Mouse (Mus musculus): ENCODE measurements at regions not wholly inside any gene's neighbourhood (a gene's known extent, or its start where the extent isn't known, plus 50 kb on each side); places are given as distances from the start of the nearest gene placed in this dataset.

DNA sequence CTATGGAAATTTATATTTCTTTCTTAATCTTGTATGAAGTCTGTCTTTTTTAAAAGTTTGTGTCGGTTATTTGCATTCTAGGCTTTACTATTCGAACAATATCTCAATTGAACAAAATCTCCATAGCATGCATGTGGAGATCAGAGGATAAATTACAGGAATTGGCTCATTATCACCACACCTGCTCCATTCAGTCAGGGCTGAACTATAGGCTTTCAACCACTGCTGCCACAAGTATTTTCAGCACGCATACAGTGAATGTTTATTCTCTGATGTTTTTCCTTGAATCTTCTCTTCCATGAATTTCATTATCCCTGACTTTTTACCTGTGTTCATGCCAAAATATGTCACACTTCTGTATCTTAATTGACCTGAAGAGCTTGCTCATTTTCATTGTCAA, 207.2 kb downstream of the Etv1 start:
- Histone ChIP-seq H3K4me1 (ENCODE audit: control insufficient read depth, insufficient read depth, low read depth, low read length) (no peaks in the 10 kb centered on the region), H3K27ac (ENCODE audit: low read depth, low read length) (no peak overlapping the region), H3K4me3 (ENCODE audit: low read length) (no peak overlapping the region), H3K9me3 (ENCODE audit: control insufficient read depth, low read length) (no peaks in the 10 kb centered on the region), H3K4me2 (ENCODE audit: low read length) (no peak overlapping the region), H3K27me3 (replicated peaks; ENCODE audit: control insufficient read depth, insufficient read depth, low read length) (no peaks in the 10 kb centered on the region), H3K9ac (ENCODE audit: low read depth, low read length) (no peak overlapping the region), H3K36me3 (ENCODE audit: control insufficient read depth, insufficient read depth, low read length) (no peaks in the 10 kb centered on the region)
- ATAC-seq = no peak
- 82% methylated on average over 3 of the region's 3 CpGs for WGBS

DNA sequence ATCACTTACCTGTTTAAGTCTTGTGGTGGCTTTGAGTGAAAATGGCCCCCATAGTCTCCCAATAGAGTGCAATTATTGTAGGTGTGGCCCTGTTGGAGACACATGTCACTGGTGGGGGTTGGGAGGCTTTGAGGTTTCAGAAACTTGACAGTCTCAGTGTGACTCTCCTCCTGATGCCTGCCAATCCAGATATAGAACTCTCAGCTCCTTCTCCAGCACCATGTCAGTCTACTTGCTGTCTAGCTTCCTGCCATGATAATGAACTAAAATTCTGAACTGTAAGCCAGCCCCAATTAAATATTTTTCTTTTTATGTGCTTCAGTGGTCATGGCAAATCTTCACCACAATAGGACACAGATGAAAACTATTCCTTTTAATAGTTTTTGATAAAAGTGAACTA, 208.1 kb downstream of the Etv1 start:
- no peaks in the 10 kb centered on the region for H3K36me3 ChIP-seq (ENCODE audit: control insufficient read depth, insufficient read depth, low read length)
- no peak overlapping the region for H3K27ac ChIP-seq (ENCODE audit: low read depth, low read length)
- H3K27me3 ChIP-seq (replicated peaks; ENCODE audit: control insufficient read depth, insufficient read depth, low read length) = no peaks in the 10 kb centered on the region
- H3K4me1 ChIP-seq (ENCODE audit: control insufficient read depth, insufficient read depth, low read depth, low read length) = no peaks in the 10 kb centered on the region
- no peak overlapping the region for H3K9ac ChIP-seq (ENCODE audit: low read depth, low read length)
- no peak overlapping the region for H3K4me2 ChIP-seq (ENCODE audit: low read length)
- no peak for ATAC-seq
- no peak overlapping the region for H3K4me3 ChIP-seq (ENCODE audit: low read length)
- no peaks in the 10 kb centered on the region for H3K9me3 ChIP-seq (ENCODE audit: control insufficient read depth, low read length)

DNA sequence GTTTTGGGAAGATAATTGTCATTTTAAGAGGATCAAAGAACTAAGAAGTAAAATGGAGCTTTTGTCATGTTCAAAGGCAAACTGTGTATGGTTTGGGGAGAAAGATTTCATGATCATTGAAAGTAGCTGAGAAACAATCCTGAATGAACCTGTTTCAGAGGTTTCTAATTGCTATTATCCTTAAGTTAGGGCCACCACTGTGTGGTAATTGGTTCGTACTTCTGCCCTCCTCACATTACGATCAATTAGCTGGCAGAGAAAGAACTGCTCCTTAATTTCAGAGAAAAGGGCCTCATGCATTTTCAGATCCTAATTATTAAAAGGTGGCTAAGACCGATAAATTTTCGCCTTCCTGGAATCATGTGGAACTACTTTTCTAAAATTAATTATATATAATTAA, 208.6 kb downstream of the Etv1 start:
- Histone ChIP-seq H3K9ac (ENCODE audit: low read depth, low read length) (no peak overlapping the region), H3K4me3 (ENCODE audit: low read length) (no peak overlapping the region), H3K27ac (ENCODE audit: low read depth, low read length) (no peak overlapping the region), H3K27me3 (replicated peaks; ENCODE audit: control insufficient read depth, insufficient read depth, low read length) (no peaks in the 10 kb centered on the region), H3K4me1 (ENCODE audit: control insufficient read depth, insufficient read depth, low read depth, low read length) (no peaks in the 10 kb centered on the region), H3K4me2 (ENCODE audit: low read length) (no peak overlapping the region), H3K36me3 (ENCODE audit: control insufficient read depth, insufficient read depth, low read length) (no peaks in the 10 kb centered on the region), H3K9me3 (ENCODE audit: control insufficient read depth, low read length) (no peaks in the 10 kb centered on the region)
- no peak for ATAC-seq
- 77% methylated on average over 4 of the region's 4 CpGs for WGBS

DNA sequence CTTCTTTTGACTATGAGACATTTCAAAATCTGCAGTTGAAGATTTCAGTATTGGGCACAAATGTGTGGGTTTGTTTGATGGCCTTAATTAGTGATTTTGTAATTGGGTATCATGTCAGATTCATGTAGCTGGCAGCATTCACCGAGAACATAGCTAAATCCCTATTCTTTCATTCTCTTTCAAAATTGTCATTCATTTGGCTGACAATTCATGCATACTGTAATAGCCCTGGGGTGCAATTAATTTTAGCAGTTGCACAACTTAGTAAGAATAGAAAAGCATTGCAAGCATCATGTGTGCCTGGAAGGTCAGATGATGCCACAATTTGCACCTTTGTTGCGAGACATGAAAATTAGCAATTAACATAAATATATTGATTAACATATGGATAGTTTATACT, 248.0 kb downstream of the Etv1 start:
- no peak overlapping the region for H3K9ac ChIP-seq (ENCODE audit: low read depth, low read length)
- H3K36me3 ChIP-seq (ENCODE audit: control insufficient read depth, insufficient read depth, low read length) = no peaks in the 10 kb centered on the region
- 42% methylated on average over 2 of the region's 2 CpGs for WGBS
- no peak for ATAC-seq
- no peak overlapping the region for H3K4me3 ChIP-seq (ENCODE audit: low read length)
- H3K9me3 ChIP-seq (ENCODE audit: control insufficient read depth, low read length) = no peaks in the 10 kb centered on the region
- no peak overlapping the region for H3K27ac ChIP-seq (ENCODE audit: low read depth, low read length)
- no peak overlapping the region for H3K4me2 ChIP-seq (ENCODE audit: low read length)
- no peaks in the 10 kb centered on the region for H3K4me1 ChIP-seq (ENCODE audit: control insufficient read depth, insufficient read depth, low read depth, low read length)
- H3K27me3 ChIP-seq (replicated peaks; ENCODE audit: control insufficient read depth, insufficient read depth, low read length) = no peaks in the 10 kb centered on the region

DNA sequence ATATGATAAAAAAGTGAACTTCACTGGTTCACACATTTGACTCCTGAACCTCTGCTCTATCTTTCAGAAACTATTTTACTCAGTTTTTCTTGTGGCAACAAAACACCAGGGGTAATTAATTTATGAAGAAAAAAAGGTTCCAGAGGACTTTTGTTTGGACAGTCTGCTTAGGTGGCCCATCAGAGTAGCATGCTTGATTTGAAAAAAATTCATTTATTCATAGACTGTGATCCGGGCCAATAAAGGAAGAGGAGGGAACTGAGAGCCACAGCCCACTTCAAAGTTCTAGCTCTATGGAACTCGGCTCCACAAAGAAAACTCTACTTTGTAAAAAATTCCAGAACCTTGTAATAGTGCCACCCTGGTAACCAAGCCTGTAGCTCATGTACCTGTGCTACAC, 248.8 kb downstream of the Etv1 start:
- H3K4me2 ChIP-seq (ENCODE audit: low read length) = no peak overlapping the region

DNA sequence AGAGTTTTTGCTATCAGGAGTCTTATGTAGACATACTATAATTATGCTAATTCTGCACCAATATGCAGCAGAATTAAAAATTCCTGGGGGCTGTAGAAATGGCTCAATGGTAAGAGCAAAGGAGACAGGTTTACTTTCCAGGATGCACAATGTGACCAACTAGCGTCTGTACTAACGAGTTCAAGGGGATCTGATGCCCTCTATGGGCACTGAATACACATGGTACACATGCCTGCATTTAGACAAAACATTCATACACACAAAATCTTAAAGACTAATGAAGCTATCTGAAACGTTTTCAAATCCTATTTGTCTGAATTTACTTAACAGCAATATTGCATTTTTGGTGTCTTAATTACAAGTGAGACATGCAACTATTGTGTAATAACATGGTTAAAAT, 254.8 kb downstream of the Etv1 start:
- 82% methylated on average over 3 of the region's 3 CpGs for WGBS
- Histone ChIP-seq H3K9me3 (ENCODE audit: control insufficient read depth, low read length) (no peaks in the 10 kb centered on the region), H3K4me2 (ENCODE audit: low read length) (no peak overlapping the region)

More for the DNA sequence above, 248.8 kb downstream of the Etv1 start:
- H3K27me3 ChIP-seq (replicated peaks; ENCODE audit: control insufficient read depth, insufficient read depth, low read length) = no peaks in the 10 kb centered on the region
- H3K36me3 ChIP-seq (ENCODE audit: control insufficient read depth, insufficient read depth, low read length) = no peaks in the 10 kb centered on the region
- ATAC-seq = no peak
- no peak overlapping the region for H3K4me3 ChIP-seq (ENCODE audit: low read length)
- WGBS = 31% methylated on average over 2 of the region's 2 CpGs
- no peak overlapping the region for H3K9ac ChIP-seq (ENCODE audit: low read depth, low read length)
- H3K27ac ChIP-seq (ENCODE audit: low read depth, low read length) = no peak overlapping the region
- H3K9me3 ChIP-seq (ENCODE audit: control insufficient read depth, low read length) = no peaks in the 10 kb centered on the region
- H3K4me1 ChIP-seq (ENCODE audit: control insufficient read depth, insufficient read depth, low read depth, low read length) = no peaks in the 10 kb centered on the region

DNA sequence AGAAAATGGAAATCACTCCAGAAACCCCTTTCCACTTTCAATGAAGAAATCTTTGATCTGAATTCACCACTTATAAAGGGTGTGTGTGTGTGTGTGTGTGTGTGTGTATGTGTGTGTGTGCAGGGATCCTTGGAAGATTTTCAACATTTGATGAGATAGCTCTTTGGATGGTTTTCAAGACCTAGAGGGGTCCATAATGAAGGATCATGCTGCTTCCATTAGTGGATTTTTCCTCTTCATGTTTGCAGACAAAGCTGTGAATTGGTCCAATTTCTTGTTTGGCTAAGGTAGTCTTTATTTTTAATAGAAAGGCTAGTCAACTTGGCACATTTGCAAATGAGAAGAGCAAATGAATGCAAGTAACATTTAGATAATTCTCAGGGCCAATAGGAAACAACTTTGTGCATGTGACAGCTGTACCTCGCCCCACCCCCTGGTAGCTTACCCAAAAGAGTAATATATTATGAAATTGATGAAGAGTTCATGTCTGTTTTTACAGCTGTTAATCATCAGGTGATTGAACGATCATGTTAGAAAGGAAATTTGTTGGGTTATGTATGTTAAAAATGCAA, 257.4 kb downstream of the Etv1 start:
- H3K4me1 ChIP-seq (ENCODE audit: control insufficient read depth, insufficient read depth, low read depth, low read length) = no peaks in the 10 kb centered on the region
- no peak overlapping the region for H3K4me3 ChIP-seq (ENCODE audit: low read length)
- ATAC-seq = no peak
- H3K27ac ChIP-seq (ENCODE audit: low read depth, low read length) = no peak overlapping the region
- H3K4me2 ChIP-seq (ENCODE audit: low read length) = no peak overlapping the region
- no peaks in the 10 kb centered on the region for H3K27me3 ChIP-seq (replicated peaks; ENCODE audit: control insufficient read depth, insufficient read depth, low read length)
- no peaks in the 10 kb centered on the region for H3K9me3 ChIP-seq (ENCODE audit: control insufficient read depth, low read length)
- H3K9ac ChIP-seq (ENCODE audit: low read depth, low read length) = no peak overlapping the region
- WGBS = 79% methylated on average over 2 of the region's 2 CpGs
- H3K36me3 ChIP-seq (ENCODE audit: control insufficient read depth, insufficient read depth, low read length) = no peaks in the 10 kb centered on the region

More for the DNA sequence above, 254.8 kb downstream of the Etv1 start:
- no peak overlapping the region for H3K9ac ChIP-seq (ENCODE audit: low read depth, low read length)
- no peak for ATAC-seq
- no peak overlapping the region for H3K27ac ChIP-seq (ENCODE audit: low read depth, low read length)
- no peaks in the 10 kb centered on the region for H3K36me3 ChIP-seq (ENCODE audit: control insufficient read depth, insufficient read depth, low read length)
- no peaks in the 10 kb centered on the region for H3K4me1 ChIP-seq (ENCODE audit: control insufficient read depth, insufficient read depth, low read depth, low read length)
- H3K4me3 ChIP-seq (ENCODE audit: low read length) = no peak overlapping the region
- no peaks in the 10 kb centered on the region for H3K27me3 ChIP-seq (replicated peaks; ENCODE audit: control insufficient read depth, insufficient read depth, low read length)

DNA sequence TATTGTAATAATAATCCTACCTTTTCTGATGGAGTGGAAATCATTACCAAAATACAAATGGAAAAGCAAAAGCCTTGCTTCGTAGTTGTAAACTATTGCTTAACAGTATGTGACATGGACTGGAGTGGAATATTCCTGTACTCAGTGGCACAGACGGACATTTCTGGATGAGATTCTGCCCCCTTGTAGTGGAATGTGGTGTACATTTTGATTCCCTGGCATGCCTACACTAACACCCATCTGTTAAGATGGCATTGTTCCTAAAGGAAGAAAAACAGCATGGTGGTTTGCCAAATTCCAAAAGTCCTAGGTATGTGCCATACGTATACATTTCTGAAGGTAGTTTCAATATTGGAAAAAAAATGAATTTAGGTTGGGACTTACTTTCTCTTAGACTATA, 258.9 kb downstream of the Etv1 start:
- Histone ChIP-seq H3K27ac (ENCODE audit: low read depth, low read length) (no peak overlapping the region), H3K4me1 (ENCODE audit: control insufficient read depth, insufficient read depth, low read depth, low read length) (no peaks in the 10 kb centered on the region), H3K9me3 (ENCODE audit: control insufficient read depth, low read length) (no peaks in the 10 kb centered on the region), H3K4me3 (ENCODE audit: low read length) (no peak overlapping the region), H3K9ac (ENCODE audit: low read depth, low read length) (no peak overlapping the region), H3K27me3 (replicated peaks; ENCODE audit: control insufficient read depth, insufficient read depth, low read length) (no peaks in the 10 kb centered on the region), H3K36me3 (ENCODE audit: control insufficient read depth, insufficient read depth, low read length) (no peaks in the 10 kb centered on the region), H3K4me2 (ENCODE audit: low read length) (no peak overlapping the region)
- WGBS = 71% methylated on average over 3 of the region's 3 CpGs
- ATAC-seq = no peak

DNA sequence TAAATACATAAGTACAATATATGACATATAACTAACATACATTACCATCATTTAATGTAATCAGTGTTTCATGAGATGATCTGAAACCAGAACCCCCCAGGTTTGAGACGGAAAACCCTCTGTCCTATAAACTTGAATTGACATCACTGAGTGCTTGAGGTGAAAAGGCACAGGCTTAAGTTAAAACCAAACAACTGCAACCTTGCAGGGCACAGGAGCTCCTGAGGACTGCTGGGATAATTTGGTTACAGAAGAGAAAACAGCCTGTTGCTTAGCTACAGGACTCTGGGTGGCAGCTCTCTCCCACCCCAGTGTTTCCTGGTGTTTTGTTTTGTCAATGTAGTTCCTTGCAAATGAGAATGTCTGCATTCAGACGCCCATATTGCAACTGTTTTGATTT, 259.5 kb downstream of the Etv1 start:
- 34% methylated on average over 2 of the region's 2 CpGs for WGBS

DNA sequence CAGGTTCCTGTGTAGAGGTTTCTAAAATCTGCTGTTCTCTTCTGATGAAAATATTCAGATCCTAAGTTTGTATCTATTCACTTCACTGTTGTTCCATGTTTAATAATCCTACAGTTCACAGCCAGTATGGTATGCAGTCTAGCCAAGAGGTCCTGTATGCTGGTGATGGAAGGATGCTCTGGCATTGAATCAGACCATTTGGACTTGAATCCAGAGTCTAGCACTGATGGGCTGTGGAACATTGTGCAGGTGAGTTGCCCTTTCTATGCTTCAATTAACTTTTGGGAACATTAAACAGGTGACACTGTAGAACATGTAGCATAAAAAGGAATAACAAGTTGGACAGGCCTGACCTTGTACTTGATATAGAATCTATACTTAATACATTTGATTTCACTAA, 267.9 kb downstream of the Etv1 start:
- no peak for ATAC-seq
- Histone ChIP-seq H3K4me2 (ENCODE audit: low read length) (no peak overlapping the region), H3K4me1 (ENCODE audit: control insufficient read depth, insufficient read depth, low read depth, low read length) (no peaks in the 10 kb centered on the region), H3K27me3 (replicated peaks; ENCODE audit: control insufficient read depth, insufficient read depth, low read length) (no peaks in the 10 kb centered on the region), H3K36me3 (ENCODE audit: control insufficient read depth, insufficient read depth, low read length) (no peaks in the 10 kb centered on the region), H3K4me3 (ENCODE audit: low read length) (no peak overlapping the region), H3K9ac (ENCODE audit: low read depth, low read length) (no peak overlapping the region), H3K27ac (ENCODE audit: low read depth, low read length) (no peak overlapping the region), H3K9me3 (ENCODE audit: control insufficient read depth, low read length) (no peaks in the 10 kb centered on the region)

More for the DNA sequence above, 259.5 kb downstream of the Etv1 start:
- H3K36me3 ChIP-seq (ENCODE audit: control insufficient read depth, insufficient read depth, low read length) = no peaks in the 10 kb centered on the region
- no peak overlapping the region for H3K4me3 ChIP-seq (ENCODE audit: low read length)
- H3K4me1 ChIP-seq (ENCODE audit: control insufficient read depth, insufficient read depth, low read depth, low read length) = no peaks in the 10 kb centered on the region
- H3K4me2 ChIP-seq (ENCODE audit: low read length) = no peak overlapping the region
- ATAC-seq = no peak
- H3K27me3 ChIP-seq (replicated peaks; ENCODE audit: control insufficient read depth, insufficient read depth, low read length) = no peaks in the 10 kb centered on the region
- H3K27ac ChIP-seq (ENCODE audit: low read depth, low read length) = no peak overlapping the region
- no peak overlapping the region for H3K9ac ChIP-seq (ENCODE audit: low read depth, low read length)
- H3K9me3 ChIP-seq (ENCODE audit: control insufficient read depth, low read length) = no peaks in the 10 kb centered on the region

Measured in hindbrain, embryonic 16.5 days (tissue).